Mouse (Mus musculus) layer of hippocampus, adult 2 months (tissue): ENCODE measurements around the gene Plod3. TPM values are rescaled to one million over a fixed set of nuclear protein-coding genes. Genes with fewer than 3 reads are reported as not detected.

Source experiments
- DNase-seq, 2 experiments: peaks; one replicate each; pipeline ENCODE4 v3.0.0; 2022; ENCODE audit warnings: low spot score in 2 of 2
- H3K27ac ChIP-seq: fragments of 200-600 bp; 2 replicates; pipeline ENCODE4 v1.8.1; 2022
- H3K4me3 ChIP-seq: fragments of 200-600 bp; 2 replicates; pipeline ENCODE4 v1.8.1; 2022; ENCODE audit warnings: mild to moderate bottlenecking
- CTCF ChIP-seq: fragments of 200-600 bp; conservative IDR thresholded peaks from 2 replicates; pipeline ENCODE4 v1.8.1; 2022; ENCODE audit warnings: antibody characterized with exemption, mild to moderate bottlenecking, moderate library complexity
- total RNA-seq, 2 experiments: library from RNA; stranded (reverse); gene quantifications; 2 replicates each; pipeline ENCODE4 v1.2.3; 2021

The Plod3 gene
- total RNA-seq, 2 experiments from 2014 or later, result 37.9 to 39.7 TPM

- H3K4me3 ChIP-seq, result peak overlapping the region; percentile 65
- TF ChIP-seq CTCF, result no peak
- peak overlapping the region; percentile 90 for H3K27ac ChIP-seq
- DNase-seq, result peak in 1 of 2 experiments; percentile 42
Observed at GRCm38 (mm10) chr5:136953440-136953951, 33.3 kb upstream of the Plod3 start.

GRCm38 (mm10) chr5:136955622-136956021 is 31.2 kb upstream of the Plod3 start:
- DNase-seq, result no peak
- TF ChIP-seq CTCF, result no peak
- no peak overlapping the region for H3K4me3 ChIP-seq
- no peak overlapping the region for H3K27ac ChIP-seq

GRCm38 (mm10) chr5:136957250-136957649 is 29.6 kb upstream of the Plod3 start:
- no peak for TF ChIP-seq CTCF
- H3K4me3 ChIP-seq, result no peak overlapping the region
- no peak for DNase-seq
- H3K27ac ChIP-seq, result no peak overlapping the region

- Histone ChIP-seq H3K27ac (no peak overlapping the region), H3K4me3 (no peak overlapping the region)
- DNase-seq, result no peak
- no peak for TF ChIP-seq CTCF
Observed at GRCm38 (mm10) chr5:136958991-136959605, 27.7 kb upstream of the Plod3 start.

GRCm38 (mm10) chr5:136960053-136960452 is 26.8 kb upstream of the Plod3 start:
- Histone ChIP-seq H3K4me3 (no peak overlapping the region), H3K27ac (no peak overlapping the region)
- no peak for TF ChIP-seq CTCF
- no peak for DNase-seq

- no peak for DNase-seq
- Histone ChIP-seq H3K27ac (peak overlapping the region; percentile 97), H3K4me3 (peak overlapping the region; percentile 89)
- TF ChIP-seq CTCF, result no peak
Observed at GRCm38 (mm10) chr5:136961334-136961982, 25.4 kb upstream of the Plod3 start.

- Histone ChIP-seq H3K27ac (peak overlapping the region; percentile 97), H3K4me3 (peak overlapping the region; percentile 89)
- TF ChIP-seq CTCF, result no peak
- DNase-seq, result peak; percentile 87 to 91
Observed at GRCm38 (mm10) chr5:136961983-136962461, 24.8 kb upstream of the Plod3 start.

- Histone ChIP-seq H3K4me3 (peak overlapping the region; percentile 89), H3K27ac (peak overlapping the region; percentile 97)
- peak; percentile 70 to 75 for DNase-seq
- TF ChIP-seq CTCF, result peak; percentile 98
Observed at GRCm38 (mm10) chr5:136962501-136962900, 24.3 kb upstream of the Plod3 start.

GRCm38 (mm10) chr5:136962966-136963540 is 23.8 kb upstream of the Plod3 start:
- no peak for DNase-seq
- no peak; the same call in 1 of the 2 replicates for TF ChIP-seq CTCF
- Histone ChIP-seq H3K27ac (peak overlapping the region; percentile 97), H3K4me3 (peak overlapping the region; percentile 89)

- no peak for DNase-seq
- no peak for TF ChIP-seq CTCF
Observed at GRCm38 (mm10) chr5:136965210-136965609, 21.6 kb upstream of the Plod3 start.

GRCm38 (mm10) chr5:136965686-136966085 is 21.1 kb upstream of the Plod3 start:
- H3K4me3 ChIP-seq, result no peak overlapping the region
- no peak for DNase-seq
- TF ChIP-seq CTCF, result no peak
- H3K27ac ChIP-seq, result peak overlapping the region; percentile 19; the same call in 1 of the 2 replicates

More at GRCm38 (mm10) chr5:136965210-136965609, 21.6 kb upstream of the Plod3 start:
- no peak overlapping the region for H3K4me3 ChIP-seq
- H3K27ac ChIP-seq, result no peak overlapping the region

- no peak within 1 kb of the TSS for H3K4me3 ChIP-seq
Observed at GRCm38 (mm10) chr5:136966331-136966730, 20.5 kb upstream of the Plod3 start, which contains the start of gene Cldn15. Gene Cldn15 (plus strand): TSS chr5:136966616.

GRCm38 (mm10) chr5:136966861-136967455 is 19.9 kb upstream of the Plod3 start:
- DNase-seq, result no peak
- TF ChIP-seq CTCF, result no peak
- no peak overlapping the region for H3K4me3 ChIP-seq
- H3K27ac ChIP-seq, result peak overlapping the region; percentile 46

More at GRCm38 (mm10) chr5:136966331-136966730, 20.5 kb upstream of the Plod3 start, which contains the start of gene Cldn15:
- peak within 1 kb of the TSS; percentile 46 for H3K27ac ChIP-seq
- no peak for TF ChIP-seq CTCF
- DNase-seq, result no peak
